Mouse (Mus musculus) left cerebral cortex, adult 6 months (tissue): ENCODE data around the gene Tjap1. TPM values are rescaled to one million over a fixed set of nuclear protein-coding genes. Genes with fewer than 3 reads are reported as not detected.

Experiments
- long read RNA-seq, 2 experiments: library from polyadenylated mRNA; unstranded; transcript quantifications; one replicate each; pipeline ENCODE4 v2.0.0; 2019 to 2020
- polyA plus RNA-seq: library from polyadenylated mRNA; unstranded; fragments of <200 nt; fragmentation: Nextera tagmentation; gene quantifications from 2 replicates; pipeline ENCODE4 v1.2.3, GENCODE M21; 2021

Tjap1 gene
- 11.8 and 14.0 TPM in 2 replicates for polyA plus RNA-seq
- long read RNA-seq, experiment 1, transcript Tjap1-201 (10 exons, 2,426 nt) = major isoform, 5 of 72 reads
- long read RNA-seq, experiment 1, partial matches to known transcripts = 7 of 72 reads
- long read RNA-seq, experiment 1, other reads (novel, unspliced or antisense) = 58 of 72 reads
- long read RNA-seq, experiment 2, partial matches to known transcripts = 2 of 12 reads
- long read RNA-seq, experiment 2, other reads (novel, unspliced or antisense) = 10 of 12 reads

DNA sequence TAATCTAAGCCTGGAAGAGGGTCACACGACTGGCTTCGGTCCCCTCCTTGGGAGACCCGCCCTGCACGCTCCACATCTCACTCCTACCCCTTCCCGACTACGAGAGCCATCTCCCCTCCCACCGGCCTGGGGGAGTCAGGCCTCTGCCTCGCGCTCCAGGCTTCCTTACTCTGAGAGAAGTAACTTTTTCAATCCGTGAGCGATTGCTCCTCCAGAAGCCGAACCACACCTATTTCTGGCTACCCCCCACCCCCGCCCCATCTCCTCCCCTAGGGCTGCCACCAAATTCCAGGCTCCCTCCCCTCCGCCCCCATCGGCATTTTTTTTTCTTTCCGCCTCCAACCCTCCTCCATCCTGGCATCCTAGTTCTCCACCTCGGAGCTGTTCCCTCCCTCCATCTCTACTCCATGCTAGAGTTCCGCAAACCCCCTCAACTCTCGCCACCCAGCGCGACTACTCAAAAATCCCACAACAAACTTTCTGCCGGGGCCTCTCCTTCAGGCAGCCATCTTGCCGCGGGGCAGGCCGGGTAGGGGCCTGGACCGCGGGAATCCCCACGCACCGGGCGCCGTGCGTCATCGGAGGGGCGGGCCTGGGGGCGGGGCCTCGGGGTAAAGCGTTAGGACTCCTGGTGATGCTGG is at the start of gene Tjap1:
TSS of gene Tjap1 (minus strand) at position 544 of the 641 bp plus-strand sequence.

DNA sequence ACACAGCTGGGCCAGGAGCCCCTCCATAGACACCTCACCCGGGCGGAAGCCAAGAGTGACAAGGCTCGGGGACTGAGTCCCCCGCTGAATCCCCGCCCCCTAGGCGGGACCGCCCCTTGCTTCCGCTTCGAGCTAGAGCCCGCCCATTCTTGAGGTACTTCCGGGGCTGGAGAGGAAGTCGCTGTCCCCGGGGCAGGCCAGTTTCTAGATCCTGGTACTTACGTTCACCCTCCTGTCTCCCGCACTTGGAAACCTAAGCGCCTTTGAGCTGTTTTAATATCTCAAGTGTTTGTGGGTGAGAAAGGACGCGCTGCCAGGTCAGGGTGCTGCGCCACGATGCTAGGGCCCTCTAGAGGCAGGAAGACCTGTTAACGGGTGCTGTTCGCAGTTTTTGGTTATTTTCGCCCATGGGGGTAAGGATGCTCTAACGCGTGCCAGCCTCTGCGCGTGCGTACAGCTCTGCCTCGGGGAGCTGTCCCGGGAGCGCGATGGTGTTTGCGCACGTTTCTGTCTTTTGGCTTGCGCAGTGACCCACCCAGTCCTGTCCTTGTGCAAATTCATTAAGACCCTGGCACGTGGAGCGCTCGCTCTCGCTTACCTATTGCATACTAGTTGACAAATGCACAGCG is 45.2 kb upstream of the Tjap1 start, which contains the start of gene Abcc10:
TSS of gene Abcc10 (minus strand) at position 447 of the 629 bp plus-strand sequence.

DNA sequence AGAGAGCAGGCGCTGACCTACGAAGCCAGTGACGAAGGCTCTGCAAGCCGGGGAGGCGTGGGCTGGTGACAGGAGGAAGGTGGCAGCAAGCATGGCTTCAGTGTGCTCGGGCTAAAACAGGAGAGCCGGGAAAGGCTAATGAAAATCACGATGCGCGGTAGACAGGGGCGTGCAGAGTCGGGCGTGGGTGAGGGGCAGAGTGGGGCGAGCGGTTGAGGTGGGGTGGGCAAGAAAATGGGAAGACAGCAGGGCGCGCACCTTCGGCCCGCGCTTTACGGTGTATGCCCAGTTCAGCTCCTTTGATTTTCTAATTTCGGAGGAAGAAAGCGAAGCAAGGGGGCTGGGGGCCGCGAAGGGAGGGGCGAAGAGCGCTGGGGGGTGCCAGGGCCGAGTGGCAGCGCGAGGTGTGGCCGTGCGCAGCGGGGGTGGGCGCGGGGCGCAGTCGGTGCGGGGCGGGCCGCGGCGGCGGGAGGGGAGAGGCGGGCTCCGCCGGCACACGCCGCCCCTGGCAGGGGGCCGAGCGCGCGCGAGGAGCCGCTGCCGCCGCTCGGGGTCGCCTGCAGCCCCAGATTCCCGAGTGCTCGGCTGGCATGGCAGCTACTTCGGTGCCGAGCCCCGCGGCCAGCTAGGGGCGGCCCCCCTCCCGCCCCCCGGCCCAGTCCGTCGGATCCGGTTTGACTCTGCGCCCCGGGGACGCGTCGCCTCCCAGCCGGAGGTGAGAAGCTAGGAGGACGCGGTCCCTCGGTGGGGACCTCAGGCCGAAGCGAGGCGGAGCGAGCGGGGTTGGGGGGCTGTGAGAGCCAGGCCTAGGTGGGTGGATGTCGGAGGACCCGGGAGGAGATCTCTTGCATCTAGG is 14.8 kb upstream of the Tjap1 start, which contains the start of gene Dlk2:
TSS of gene Dlk2 (plus strand) at position 58 of the 856 bp plus-strand sequence.

DNA sequence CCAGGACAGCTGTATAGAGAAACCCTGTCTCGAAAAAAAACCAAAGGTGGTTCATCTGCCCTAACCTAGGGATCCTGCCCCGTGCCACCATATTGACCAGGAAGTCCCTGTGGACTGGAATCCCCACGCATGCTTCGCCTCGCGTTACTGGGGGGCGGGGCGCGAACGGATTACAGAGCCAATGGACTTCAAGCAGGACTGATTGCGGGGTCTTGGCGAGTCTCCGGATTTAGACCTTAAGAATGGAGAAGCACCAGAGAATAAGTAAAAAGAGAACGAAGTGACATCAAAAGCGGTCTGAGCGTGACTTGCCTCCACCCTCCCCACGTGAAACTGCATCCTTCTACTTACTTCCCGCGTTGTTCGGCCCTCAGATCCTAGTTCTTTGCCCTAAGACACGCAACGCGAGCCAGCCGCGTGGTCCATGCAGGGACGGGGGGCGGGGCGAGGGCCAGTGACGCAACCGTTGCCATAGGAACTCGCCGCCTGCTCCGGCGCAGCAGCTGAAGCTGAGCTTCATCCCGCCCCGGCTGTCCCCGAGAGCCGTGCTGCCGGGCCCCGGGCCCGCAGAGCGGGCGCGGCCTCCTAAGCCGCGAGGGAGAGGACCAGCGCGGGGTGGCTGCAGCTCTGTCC is 29.3 kb downstream of the Tjap1 start, which contains the start of gene Lrrc73:
TSS of gene Lrrc73 (plus strand) at position 80 of the 633 bp plus-strand sequence.

DNA sequence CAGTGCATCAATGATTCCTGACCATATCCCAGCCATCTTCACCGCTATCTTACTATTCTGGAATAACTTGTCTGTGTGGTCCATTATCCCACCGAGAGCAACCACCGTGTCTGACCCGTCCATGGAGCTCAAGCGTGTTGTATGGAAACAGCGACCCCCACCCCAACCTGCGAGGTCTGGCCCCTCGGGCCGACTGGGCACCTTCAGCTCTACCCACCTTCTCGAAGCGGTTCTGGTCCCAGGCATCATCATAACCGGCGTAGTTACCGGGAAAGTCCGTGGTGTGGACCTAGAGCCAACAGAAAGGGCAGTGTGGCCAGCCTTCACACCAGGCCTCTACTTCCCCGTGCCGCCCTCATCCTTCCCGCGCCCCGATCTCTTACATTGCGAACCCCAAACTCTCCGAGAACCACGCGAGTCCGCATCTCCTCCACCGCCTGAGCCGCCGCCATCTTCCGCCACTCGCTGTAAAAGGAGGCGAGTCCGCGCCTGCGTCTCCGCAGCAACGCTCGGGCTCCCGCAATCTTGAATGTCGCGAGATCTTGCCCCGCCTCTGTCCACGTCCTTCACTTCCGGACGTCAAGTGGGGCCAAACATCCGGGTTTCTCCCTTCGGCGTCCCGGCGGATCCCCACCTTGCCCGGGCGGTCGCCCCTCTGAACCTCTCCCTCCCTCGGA is 35.2 kb downstream of the Tjap1 start, which contains the start of the genes Polr1c and Yipf3:
TSS of gene Polr1c (minus strand) at position 543 of the 677 bp plus-strand sequence.
TSS of gene Yipf3 (plus strand) at position 569 of the 677 bp plus-strand sequence.

Other genes starting within 250 kb of the Tjap1 start
- gene Mrps18a, start 172.0 kb downstream of the Tjap1 start, polyA plus RNA-seq = 187 and 198 TPM in 2 replicates
- 45.6 and 46.3 TPM in 2 replicates for gene Rsph9, start 138.8 kb downstream of the Tjap1 start, polyA plus RNA-seq
- gene Mad2l1bp, start 129.5 kb downstream of the Tjap1 start, polyA plus RNA-seq = 17.2 and 17.9 TPM in 2 replicates
- gene Gtpbp2, start 122.0 kb downstream of the Tjap1 start, polyA plus RNA-seq = 6.1 and 7.3 TPM in 2 replicates
- gene Polh, start 80.4 kb downstream of the Tjap1 start, polyA plus RNA-seq = 2.7 and 3.6 TPM in 2 replicates
- 8.4 and 8.7 TPM in 2 replicates for gene Xpo5, start 80.2 kb downstream of the Tjap1 start, polyA plus RNA-seq
- 35.9 and 43.3 TPM in 2 replicates for gene Polr1c, start 35.0 kb downstream of the Tjap1 start, polyA plus RNA-seq
- 148 and 184 TPM in 2 replicates for gene Yipf3, start 34.9 kb downstream of the Tjap1 start, polyA plus RNA-seq
- gene Lrrc73, start 29.5 kb downstream of the Tjap1 start, polyA plus RNA-seq = 10.8 and 17.0 TPM in 2 replicates
- gene Dlk2, start 14.4 kb upstream of the Tjap1 start, polyA plus RNA-seq = 11.2 and 12.2 TPM in 2 replicates
- 2.4 and 3.1 TPM in 2 replicates for gene Abcc10, start 45.3 kb upstream of the Tjap1 start, polyA plus RNA-seq
- 4.4 and 12.0 TPM in 2 replicates for gene Zfp318, start 100.7 kb upstream of the Tjap1 start, polyA plus RNA-seq
- not detected in 2 replicates for gene Crip3, start 145.9 kb upstream of the Tjap1 start, polyA plus RNA-seq
- gene Slc22a7, start 155.4 kb upstream of the Tjap1 start, polyA plus RNA-seq = 0.23 TPM in 1 of 2 replicates, not detected in the other
- 4.9 and 7.3 TPM in 2 replicates for gene Ttbk1, start 204.6 kb upstream of the Tjap1 start, polyA plus RNA-seq
- gene Dnph1, start 213.7 kb upstream of the Tjap1 start, polyA plus RNA-seq = 7.9 and 10.1 TPM in 2 replicates